Mouse (Mus musculus): ENCODE measurements around the gene St14.
"Not testable (repeated sequence)": the region's sequence is repeated elsewhere in the genome, so short reads cannot be mapped to it uniquely, and the experiment has no call there.

Gene St14

DNA sequence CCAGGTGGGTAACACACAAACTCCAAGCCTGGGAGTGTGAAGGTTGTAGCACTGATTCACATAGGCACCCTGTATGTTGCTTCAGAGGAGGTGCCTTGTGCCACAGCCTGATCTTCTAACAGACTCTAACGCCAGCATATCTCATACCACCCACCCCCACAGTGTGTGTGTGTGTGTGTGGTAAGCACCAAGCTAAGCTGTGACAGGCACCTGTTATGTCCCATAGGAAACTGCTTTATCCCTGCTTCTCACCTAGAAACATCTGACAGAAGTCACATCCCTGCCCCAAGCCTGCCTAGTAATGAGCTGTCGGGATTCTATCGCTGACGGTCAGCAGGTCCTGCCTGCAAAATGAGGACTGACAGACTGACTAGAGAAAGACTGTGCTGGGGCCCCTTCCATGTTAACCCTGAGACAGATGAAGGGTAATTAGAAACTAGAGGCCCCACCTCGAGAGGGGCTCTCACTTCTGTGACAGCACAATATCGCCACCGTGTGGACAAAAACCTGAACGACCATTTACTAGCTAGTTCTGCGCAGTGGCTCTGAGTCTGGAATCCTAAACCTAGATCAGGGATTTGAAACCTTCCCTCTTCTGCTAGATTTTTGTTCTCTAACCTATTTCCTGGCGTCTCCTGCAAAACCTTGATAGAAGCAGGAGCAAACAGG lies 45.4 kb downstream of the St14 start:
- peak; percentile 24 for DNase-seq (ENCODE audit: low spot score)

DNA sequence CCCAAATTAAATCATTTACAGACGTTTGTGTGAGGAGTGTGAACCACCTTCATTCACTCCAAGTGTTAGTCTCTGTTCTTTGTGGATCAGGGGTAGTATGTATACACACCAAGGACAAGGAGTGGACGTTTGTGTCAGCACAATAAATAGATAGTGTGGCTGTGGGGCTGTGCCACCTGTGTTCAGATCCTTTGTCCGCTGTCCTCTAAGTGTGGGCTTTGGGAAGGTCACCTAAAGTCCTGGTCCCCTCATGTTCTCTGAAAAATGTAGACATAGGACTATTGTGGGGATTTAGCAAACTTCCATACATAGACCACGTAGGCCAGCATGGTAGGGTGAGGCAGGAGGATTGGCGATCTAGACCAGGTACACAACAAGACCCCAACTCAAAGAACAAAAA lies 46.1 kb downstream of the St14 start:
- DNase-seq (ENCODE audit: low spot score), result no peak

DNA sequence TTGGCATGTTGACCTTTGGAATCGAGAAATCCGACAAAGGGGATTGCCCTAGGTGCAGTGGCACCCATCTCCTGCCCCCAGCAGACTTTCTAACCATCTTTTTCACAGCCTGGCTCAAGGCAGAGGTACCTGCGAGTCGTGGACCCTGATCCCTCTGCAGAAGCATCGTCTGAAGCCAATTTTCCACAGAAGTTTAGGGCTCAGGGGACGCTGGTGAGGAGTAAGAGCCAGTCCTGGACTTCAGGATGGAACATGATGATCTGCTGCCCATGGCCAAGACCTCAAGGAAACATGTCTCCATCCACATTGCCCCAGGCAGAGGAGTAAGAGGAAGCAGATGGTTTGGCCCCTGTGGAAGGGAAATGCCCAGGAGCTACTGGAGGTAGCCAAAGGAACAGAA lies 48.9 kb downstream of the St14 start:
- no peak for DNase-seq (ENCODE audit: low spot score)

DNA sequence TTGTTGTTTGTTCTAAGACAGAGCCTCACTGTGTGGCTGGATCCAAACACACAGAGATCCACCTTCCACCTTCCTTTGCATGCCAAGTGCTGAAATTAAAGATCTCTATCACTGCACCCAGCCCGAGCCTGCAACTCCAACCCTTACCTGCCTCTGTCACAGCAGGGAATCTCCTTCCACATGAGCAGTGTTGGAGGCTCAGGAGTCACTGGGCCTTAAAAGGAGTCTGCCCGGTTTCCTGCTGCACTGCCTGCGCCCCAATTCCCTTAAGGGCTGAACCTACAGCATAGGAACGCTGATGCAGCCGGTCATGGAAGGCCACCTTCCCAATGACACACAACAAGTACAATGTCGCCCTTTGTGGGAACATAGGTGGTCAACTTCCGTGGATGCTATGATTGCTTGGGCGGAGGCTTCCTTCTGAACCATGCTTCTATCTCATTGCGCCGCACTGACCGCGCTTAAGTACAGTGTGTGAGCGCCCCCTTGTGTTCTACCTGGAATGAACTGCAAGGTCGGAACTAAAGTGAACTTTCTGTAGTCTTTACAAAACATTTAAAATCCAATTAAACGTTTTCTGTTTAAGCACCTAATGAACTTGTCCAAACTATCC lies 49.5 kb downstream of the St14 start:
- peak; percentile 51 for DNase-seq (ENCODE audit: low spot score)

DNA sequence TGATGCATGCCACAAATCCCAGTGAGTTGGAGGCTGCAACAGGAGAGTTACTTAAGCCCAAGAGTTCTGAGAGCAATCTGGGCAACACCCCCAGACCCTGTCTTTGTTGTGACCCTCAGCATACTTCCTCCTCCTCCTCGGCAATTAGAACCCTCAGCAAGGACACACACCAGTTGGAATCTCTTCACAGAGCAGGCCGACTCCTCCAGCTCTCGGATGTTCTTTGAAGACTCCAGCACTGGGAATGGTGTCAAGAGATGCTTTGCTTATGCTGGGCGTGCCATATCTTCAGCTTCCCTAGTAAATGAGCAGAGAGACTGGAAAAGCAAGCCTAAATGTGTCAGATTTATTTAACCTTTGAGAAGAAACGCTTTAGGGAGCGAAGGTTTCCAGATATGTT lies 50.9 kb downstream of the St14 start:
- DNase-seq (ENCODE audit: low spot score), result no peak

DNA sequence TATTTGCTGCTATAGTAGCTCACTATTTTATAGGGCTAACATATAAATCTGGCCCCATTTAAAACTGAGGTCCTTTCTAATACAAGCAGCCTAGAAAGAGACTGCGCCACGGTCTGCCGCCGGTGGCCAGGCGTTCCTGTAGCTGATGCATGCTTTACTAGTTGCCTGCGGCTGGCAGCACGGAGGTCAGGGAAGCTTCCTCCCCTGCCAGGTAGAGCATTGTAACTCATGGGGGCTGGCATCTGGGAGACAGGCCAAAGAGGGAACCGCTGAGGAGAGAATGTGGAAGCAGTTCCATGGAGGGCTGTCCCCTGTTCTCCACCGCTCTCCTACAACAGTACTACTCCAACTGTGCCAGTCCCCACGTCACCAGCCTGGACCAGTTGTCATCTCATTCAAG lies 56.8 kb downstream of the St14 start:
- no peak for DNase-seq (ENCODE audit: low spot score)

DNA sequence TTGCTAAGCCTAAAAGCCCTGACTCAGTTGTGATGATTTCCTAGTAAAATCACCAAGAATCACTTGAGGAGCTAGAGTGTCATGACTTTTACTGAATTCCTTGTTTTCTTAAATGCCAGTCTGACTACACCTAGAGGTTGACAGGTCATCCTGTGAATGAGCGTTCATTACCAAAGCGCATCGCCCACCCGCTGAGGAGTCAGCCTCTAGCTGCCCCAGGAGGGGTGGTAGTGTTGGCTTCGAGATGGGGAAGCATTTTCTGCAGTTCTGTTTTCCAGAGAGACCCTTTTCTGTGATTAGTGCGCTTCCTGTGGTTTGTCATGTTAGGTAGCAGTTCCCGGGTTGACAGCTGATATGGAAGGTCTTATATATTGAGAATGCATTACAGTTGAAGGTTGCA lies 57.9 kb downstream of the St14 start:
- DNase-seq (ENCODE audit: low spot score), result no peak

DNA sequence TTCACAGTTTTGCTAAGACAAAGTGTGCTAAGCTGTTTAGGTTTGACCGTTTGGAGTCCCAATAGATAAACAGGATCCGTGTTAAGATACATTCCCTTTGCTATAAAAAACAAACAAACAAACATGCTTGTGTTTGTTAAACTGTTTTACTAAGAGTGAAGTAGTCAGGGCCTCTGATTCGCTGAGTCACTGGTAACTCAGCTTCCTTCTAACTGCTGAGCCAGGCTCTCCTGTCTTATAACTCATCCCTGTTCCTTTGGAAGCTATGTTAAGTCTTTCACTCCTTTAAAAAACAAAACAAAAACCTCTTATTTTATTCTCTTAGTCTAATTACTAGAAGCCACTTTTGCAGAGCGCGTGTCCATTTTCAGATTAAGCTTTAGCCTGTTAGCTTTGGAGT lies 59.4 kb downstream of the St14 start:
- no peak for DNase-seq (ENCODE audit: low spot score)

DNA sequence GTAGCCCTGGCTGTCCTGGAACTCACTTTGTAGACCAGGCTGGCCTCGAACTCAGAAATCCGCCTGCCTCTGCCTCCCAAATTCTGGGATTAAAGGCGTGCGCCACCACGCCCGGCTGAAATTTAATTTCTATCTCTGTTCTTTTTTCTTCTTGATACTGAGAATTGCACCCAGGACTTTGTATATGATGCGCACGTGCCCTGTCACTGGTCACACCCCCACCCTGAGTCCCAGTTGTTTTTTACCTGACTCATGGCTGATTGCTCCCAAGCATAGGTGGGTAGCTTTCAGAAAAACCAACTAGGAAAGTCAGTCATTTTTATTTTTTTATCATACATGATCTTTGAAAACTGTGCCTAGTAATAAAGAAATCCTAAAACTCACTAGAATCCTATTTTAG lies 60.9 kb downstream of the St14 start:
- DNase-seq (ENCODE audit: low spot score), result no peak

DNA sequence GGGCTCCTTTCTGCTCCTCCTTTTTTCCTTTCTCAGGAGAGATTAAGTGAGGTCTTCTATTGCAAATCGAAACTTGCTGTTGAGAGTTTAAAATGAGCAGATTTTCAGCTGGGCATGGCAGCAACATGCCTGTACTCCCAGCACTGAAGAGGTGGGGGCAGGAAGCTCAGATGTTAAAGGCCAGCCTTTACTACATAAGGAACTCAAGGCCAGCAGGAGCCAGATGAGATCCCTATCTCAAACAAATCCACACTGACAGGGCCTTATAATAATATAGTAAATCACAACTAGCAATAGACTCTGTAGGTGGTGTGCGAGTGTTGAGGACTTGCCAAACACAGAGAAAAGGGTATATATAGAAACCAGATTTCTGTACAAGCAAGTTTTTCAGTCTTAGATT lies 72.9 kb downstream of the St14 start:
- DNase-seq (ENCODE audit: low spot score), result no peak

DNA sequence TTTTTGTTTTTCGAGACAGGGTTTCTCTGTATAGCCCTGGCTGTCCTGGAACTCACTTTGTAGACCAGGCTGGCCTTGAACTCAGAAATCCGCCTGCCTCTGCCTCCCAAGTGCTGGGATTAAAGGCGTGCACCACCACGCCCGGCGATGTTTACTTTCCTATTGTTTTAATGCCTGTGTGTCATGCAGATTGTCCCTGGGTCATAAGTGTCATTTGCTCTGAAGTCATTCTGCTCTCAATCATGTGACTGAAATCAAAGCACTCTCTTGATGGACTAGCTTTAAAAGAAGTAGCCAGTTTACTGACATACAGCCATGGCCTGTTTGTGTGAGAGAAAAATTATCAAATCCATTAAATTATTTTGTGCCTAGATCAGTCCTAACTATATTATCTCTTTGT lies 80.1 kb downstream of the St14 start:
- DNase-seq (ENCODE audit: low spot score), result not testable (repeated sequence)

DNA sequence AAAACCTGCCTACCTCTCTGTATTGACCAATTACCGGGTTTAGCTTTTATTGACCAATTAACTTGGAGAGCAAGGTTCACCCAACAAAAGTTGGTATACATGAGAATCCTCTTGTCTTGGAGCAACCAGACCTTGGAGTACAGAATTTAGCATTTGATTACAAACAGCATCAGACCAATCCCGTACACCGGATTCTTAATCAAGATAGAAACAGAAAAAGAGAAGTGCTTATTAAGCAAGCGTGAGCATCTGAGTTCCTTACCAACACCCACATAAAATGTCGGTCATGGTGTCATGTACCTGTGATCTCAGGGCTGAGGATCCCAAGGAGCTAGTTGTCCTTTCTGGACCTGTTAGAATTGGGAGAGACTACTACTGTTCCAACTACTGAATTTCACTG lies 81.4 kb downstream of the St14 start:
- DNase-seq (ENCODE audit: low spot score), result no peak

Data from left cerebral cortex, adult 11 months (tissue).